Mouse (Mus musculus): ENCODE results near the gene Skiv2l. TPM values are rescaled to one million over a fixed set of nuclear protein-coding genes. Genes with fewer than 3 reads are reported as not detected.
"Not testable (repeated sequence)": the region's sequence is repeated elsewhere in the genome, so short reads cannot be mapped to it uniquely, and the experiment has no call there.

Skiv2l gene
- total and polyA plus RNA-seq, 3 experiments = 34.9 to 47.0 TPM; not detected in 1

GRCm38 (mm10) chr17:34814818-34815370, 35.1 kb downstream of the Skiv2l start:
- Histone ChIP-seq H3K27me3 (ENCODE audit: control insufficient read depth in 1 of 2, insufficient read depth in 2 of 2, low read length in 2 of 2) (no peaks in the 10 kb centered on the region), H3K36me3 (ENCODE audit: control insufficient read depth in 1 of 2, insufficient read depth in 2 of 2, low read length in 2 of 2) (no peaks in the 10 kb centered on the region), H3K4me1 (ENCODE audit: control insufficient read depth in 1 of 2, insufficient read depth in 2 of 2, low read length in 2 of 2) (no peaks in the 10 kb centered on the region), H3K9me3 (replicated peaks; ENCODE audit: insufficient read depth, low read length) (no peaks in the 10 kb centered on the region), H3K27ac (ENCODE audit: control insufficient read depth, low read depth, low read length) (no peak overlapping the region), H3K79me2 (ENCODE audit: control insufficient read depth, insufficient read depth, low read length, poor library complexity) (no peaks in the 10 kb centered on the region), H3K9ac (ENCODE audit: control insufficient read depth, low read depth, low read length, poor library complexity, severe bottlenecking) (no peak overlapping the region), H3K4me3 (ENCODE audit: control insufficient read depth in 1 of 2, insufficient read depth in 1 of 2, low read depth in 2 of 2, low read length in 2 of 2) (no peak overlapping the region)
- no peak for DNase-seq (ENCODE audit: low read depth, low spot score)
- no peak for TF ChIP-seq EP300 (IDR thresholded peaks at IDR 0.05; ENCODE audit: low read depth in 1 of 2, low read length in 2 of 2)
- no peak for TF ChIP-seq ETS1 (IDR thresholded peaks at IDR 0.05; ENCODE audit: low read depth, low read length)
- no peak for TF ChIP-seq GABPA (IDR thresholded peaks at IDR 0.05; ENCODE audit: low read depth, low read length)
- no peak for TF ChIP-seq HCFC1 (IDR thresholded peaks at IDR 0.05; ENCODE audit: low read depth, low read length)
- TF ChIP-seq CHD1 (IDR thresholded peaks at IDR 0.05; ENCODE audit: low read depth, low read length) = no peak
- no peak for TF ChIP-seq ZNF384 (IDR thresholded peaks at IDR 0.05; ENCODE audit: low read depth, low read length)
- TF ChIP-seq GATA1 (IDR thresholded peaks at IDR 0.05; ENCODE audit: low read depth, low read length) = no peak
- TF ChIP-seq POLR2AphosphoS2 (IDR thresholded peaks at IDR 0.05; ENCODE audit: low read length) = no peak
- TF ChIP-seq ELF1 (IDR thresholded peaks at IDR 0.05; ENCODE audit: low read depth, low read length) = no peak
- TF ChIP-seq MEF2A (IDR thresholded peaks at IDR 0.05; ENCODE audit: extremely low read depth, insufficient replicate concordance, low read depth, low read length, poor library complexity, severe bottlenecking) = no peak

GRCm38 (mm10) chr17:34813747-34814146, 36.3 kb downstream of the Skiv2l start:
- TF ChIP-seq ZC3H11A (IDR thresholded peaks at IDR 0.05; ENCODE audit: low read depth, low read length) (peak; percentile 29; the same call in 1 of the 2 replicates), CTCF (IDR thresholded peaks at IDR 0.05 in 2 of 3, conservative IDR thresholded peaks at IDR 0.05 in 1 of 3; ENCODE audit: control insufficient read depth in 1 of 3, insufficient read depth in 1 of 3, low read depth in 2 of 3, low read length in 3 of 3, poor library complexity in 1 of 3, severe bottlenecking in 1 of 3) (peak; percentile 63 to 93 (median 81)), RAD21 (IDR thresholded peaks at IDR 0.05; ENCODE audit: low read depth, low read length) (peak; percentile 39), SMC3 (IDR thresholded peaks at IDR 0.05; ENCODE audit: low read depth, low read length) (peak; percentile 43)
- H3K27me3 ChIP-seq (ENCODE audit: control insufficient read depth in 1 of 2, insufficient read depth in 2 of 2, low read length in 2 of 2); H3K36me3 ChIP-seq (ENCODE audit: control insufficient read depth in 1 of 2, insufficient read depth in 2 of 2, low read length in 2 of 2); H3K4me3 ChIP-seq (ENCODE audit: control insufficient read depth in 1 of 2, insufficient read depth in 1 of 2, low read depth in 2 of 2, low read length in 2 of 2); H3K9me3 ChIP-seq (replicated peaks; ENCODE audit: insufficient read depth, low read length); H3K79me2 ChIP-seq (ENCODE audit: control insufficient read depth, insufficient read depth, low read length, poor library complexity); H3K4me1 ChIP-seq (ENCODE audit: control insufficient read depth in 1 of 2, insufficient read depth in 2 of 2, low read length in 2 of 2); H3K9ac ChIP-seq (ENCODE audit: control insufficient read depth, low read depth, low read length, poor library complexity, severe bottlenecking); H3K27ac ChIP-seq (ENCODE audit: control insufficient read depth, low read depth, low read length): not testable (repeated sequence)
- peak; percentile 33 for DNase-seq (ENCODE audit: low read depth, low spot score)

- no peaks in the 10 kb centered on the region for H3K27me3 ChIP-seq (ENCODE audit: control insufficient read depth in 1 of 2, insufficient read depth in 2 of 2, low read length in 2 of 2)
- H3K9me3 ChIP-seq (replicated peaks; ENCODE audit: insufficient read depth, low read length) = no peaks in the 10 kb centered on the region
- H3K4me1 ChIP-seq (ENCODE audit: control insufficient read depth in 1 of 2, insufficient read depth in 2 of 2, low read length in 2 of 2) = no peaks in the 10 kb centered on the region
- no peak overlapping the region for H3K27ac ChIP-seq (ENCODE audit: control insufficient read depth, low read depth, low read length)
- no peak for DNase-seq (ENCODE audit: low read depth, low spot score)
- no peak overlapping the region for H3K9ac ChIP-seq (ENCODE audit: control insufficient read depth, low read depth, low read length, poor library complexity, severe bottlenecking)
- no peak overlapping the region for H3K4me3 ChIP-seq (ENCODE audit: control insufficient read depth in 1 of 2, insufficient read depth in 1 of 2, low read depth in 2 of 2, low read length in 2 of 2)
- H3K36me3 ChIP-seq (ENCODE audit: control insufficient read depth in 1 of 2, insufficient read depth in 2 of 2, low read length in 2 of 2) = no peaks in the 10 kb centered on the region
- H3K79me2 ChIP-seq (ENCODE audit: control insufficient read depth, insufficient read depth, low read length, poor library complexity) = no peaks in the 10 kb centered on the region
- no peak for TF ChIP-seq TCF12 (IDR thresholded peaks at IDR 0.05; ENCODE audit: low read depth, low read length)
- TF ChIP-seq EP300 (IDR thresholded peaks at IDR 0.05; ENCODE audit: low read depth in 1 of 2, low read length in 2 of 2) = no peak
- no peak for TF ChIP-seq TBP (IDR thresholded peaks at IDR 0.05; ENCODE audit: low read depth, low read length)
- TF ChIP-seq TAL1 (IDR thresholded peaks at IDR 0.05; ENCODE audit: low read length) = no peak
- no peak for TF ChIP-seq MXI1 (IDR thresholded peaks at IDR 0.05; ENCODE audit: low read depth, low read length)
- TF ChIP-seq CTCF (IDR thresholded peaks at IDR 0.05 in 2 of 3, conservative IDR thresholded peaks at IDR 0.05 in 1 of 3; ENCODE audit: control insufficient read depth in 1 of 3, insufficient read depth in 1 of 3, low read depth in 2 of 3, low read length in 3 of 3, poor library complexity in 1 of 3, severe bottlenecking in 1 of 3) = no peak
- no peak for TF ChIP-seq POLR2A (IDR thresholded peaks at IDR 0.05; ENCODE audit: control insufficient read depth in 1 of 2, insufficient read depth in 1 of 2, low read depth in 1 of 2, low read length in 2 of 2, poor library complexity in 1 of 2)
- no peak for TF ChIP-seq NELFE (IDR thresholded peaks at IDR 0.05; ENCODE audit: low read depth, low read length)
- no peak for TF ChIP-seq HCFC1 (IDR thresholded peaks at IDR 0.05; ENCODE audit: low read depth, low read length)
- no peak for TF ChIP-seq ELF1 (IDR thresholded peaks at IDR 0.05; ENCODE audit: low read depth, low read length)
- no peak for TF ChIP-seq JUND (IDR thresholded peaks at IDR 0.05; ENCODE audit: low read depth, low read length)
- TF ChIP-seq POLR2AphosphoS5 (IDR thresholded peaks at IDR 0.05; ENCODE audit: borderline replicate concordance, low read depth, low read length) = no peak
- TF ChIP-seq POLR2AphosphoS2 (IDR thresholded peaks at IDR 0.05; ENCODE audit: low read length) = no peak
- TF ChIP-seq KAT2A (conservative IDR thresholded peaks at IDR 0.05; ENCODE audit: low read depth, low read length) = no peak
- TF ChIP-seq CHD1 (IDR thresholded peaks at IDR 0.05; ENCODE audit: low read depth, low read length) = no peak
- no peak for TF ChIP-seq E2F4 (IDR thresholded peaks at IDR 0.05; ENCODE audit: borderline replicate concordance, low read depth, low read length)
- no peak for TF ChIP-seq GABPA (IDR thresholded peaks at IDR 0.05; ENCODE audit: low read depth, low read length)
- TF ChIP-seq ZMIZ1 (IDR thresholded peaks at IDR 0.05; ENCODE audit: low read depth, low read length) = no peak
These were observed 38.7 kb downstream of the Skiv2l start for GRCm38 (mm10) chr17:34811275-34811674.
